Mouse (Mus musculus) olfactory bulb, adult 2 months (tissue): ENCODE results near the gene Smad6.

Experiments
- CTCF ChIP-seq: fragments of 200-500 bp; IDR thresholded peaks from 2 replicates; pipeline ENCODE4 v1.5.1; 2012; ENCODE audit warnings: low read depth, mild to moderate bottlenecking, low read length, moderate library complexity; ENCODE audit not compliant: insufficient read depth
- POLR2A ChIP-seq: fragments of 200-500 bp; IDR thresholded peaks from 2 replicates; pipeline ENCODE4 v1.6.1; 2012; ENCODE audit warnings: mild to moderate bottlenecking, low read depth, low read length, moderate library complexity; ENCODE audit not compliant: insufficient read depth

DNA sequence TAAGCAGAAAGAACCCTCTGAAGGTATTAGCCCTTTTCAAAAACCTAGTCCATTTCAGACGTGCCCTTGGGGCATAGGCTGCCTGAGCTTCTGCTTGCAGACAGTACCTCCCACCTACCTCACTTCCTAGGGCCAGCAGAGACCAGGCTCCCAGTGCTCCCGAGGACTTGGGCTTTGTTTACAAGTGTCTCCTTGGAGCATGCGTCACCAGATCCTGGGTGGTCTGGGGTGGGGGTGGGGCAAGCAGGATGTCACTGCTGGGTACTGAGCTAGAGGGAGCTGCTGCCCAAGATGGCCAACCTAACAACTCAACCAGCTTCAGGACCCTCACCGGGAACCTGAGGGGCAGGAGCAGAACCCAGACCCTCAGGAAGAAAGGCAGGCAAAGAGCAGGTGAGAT, 71.5 kb downstream of the Smad6 start:
- TF ChIP-seq CTCF, result no peak
- no peak for TF ChIP-seq POLR2A
